Mouse (Mus musculus) spleen, adult 2 months (tissue): ENCODE results near the gene Cops6.

Experiments used
- CTCF ChIP-seq: fragments of 200-500 bp; IDR thresholded peaks from 2 replicates; pipeline ENCODE4 v1.5.1; 2011; ENCODE audit warnings: mild to moderate bottlenecking, inconsistent platforms; ENCODE audit not compliant: insufficient read depth, insufficient read length, insufficient replicate concordance; ENCODE audit errors: extremely low read depth
- POLR2A ChIP-seq: fragments of 200-500 bp; IDR thresholded peaks from 2 replicates; pipeline ENCODE4 v1.6.1; 2011; ENCODE audit warnings: low read depth, low read length, inconsistent platforms

DNA sequence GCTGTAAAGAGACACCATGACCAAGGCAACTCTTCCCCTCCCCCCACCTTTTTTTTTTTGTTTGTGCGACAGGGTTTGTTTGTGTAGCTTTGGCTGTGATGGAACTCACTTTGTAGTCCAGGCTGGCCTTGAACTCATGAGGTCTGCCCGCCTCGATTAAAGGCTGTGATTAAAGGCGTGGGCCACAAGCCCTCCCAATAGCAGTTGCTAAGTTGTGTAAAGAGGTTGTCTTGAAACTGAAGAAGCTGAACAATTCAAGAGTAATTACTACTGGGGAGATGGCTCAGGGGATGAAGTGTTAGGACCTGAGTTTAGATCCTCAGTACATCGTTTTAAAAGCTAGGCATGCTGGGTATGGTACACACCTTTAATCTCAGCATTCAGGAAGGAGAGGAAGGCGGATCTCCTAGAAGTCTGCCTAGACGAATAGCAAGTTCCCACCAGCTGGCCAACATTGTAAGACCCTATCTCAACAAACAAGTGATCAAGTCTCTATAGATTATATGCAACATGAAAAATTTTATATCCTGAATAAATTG, 578 bp upstream of the Cops6 start:
- TF ChIP-seq POLR2A (no peak), CTCF (no peak)
